Mouse (Mus musculus) testis, adult 2 months (tissue): Measurements from ENCODE around the gene Gm20390. TPM values are rescaled to one million over a fixed set of nuclear protein-coding genes. Genes with fewer than 3 reads are reported as not detected.
A peak's percentile ranks its signal among the peaks of the same experiment; 100 is the strongest.

Experiments used
- H3K27ac ChIP-seq: fragments of 200-500 bp; 2 replicates; pipeline ENCODE4 v1.5.1; 2012; ENCODE audit warnings: low read depth, low read length; ENCODE audit not compliant: control insufficient read depth, insufficient read depth
- H3K27me3 ChIP-seq: fragments of 200-500 bp; 2 replicates; pipeline ENCODE4 v1.6.1; 2012; ENCODE audit warnings: mild to moderate bottlenecking, low read length, moderate library complexity; ENCODE audit not compliant: control insufficient read depth, insufficient read depth
- H3K36me3 ChIP-seq: fragments of 200-500 bp; 2 replicates; pipeline ENCODE4 v1.6.1; 2012; ENCODE audit warnings: mild to moderate bottlenecking, low read length; ENCODE audit not compliant: control insufficient read depth, insufficient read depth
- H3K4me1 ChIP-seq: fragments of 200-500 bp; 2 replicates; pipeline ENCODE4 v1.6.1; 2012; ENCODE audit warnings: low read length; ENCODE audit not compliant: control insufficient read depth, insufficient read depth
- H3K4me3 ChIP-seq: fragments of 200-500 bp; 2 replicates; pipeline ENCODE4 v1.5.1; 2012; ENCODE audit warnings: low read depth, mild to moderate bottlenecking, low read length, moderate library complexity, mixed read lengths; ENCODE audit not compliant: control insufficient read depth
- CTCF ChIP-seq: fragments of 200-500 bp; IDR thresholded peaks from 2 replicates; pipeline ENCODE4 v1.5.1; 2012; ENCODE audit warnings: low read depth, mild to moderate bottlenecking, inconsistent platforms, low read length, moderate library complexity; ENCODE audit not compliant: control insufficient read depth, insufficient read depth, insufficient replicate concordance
- POLR2A ChIP-seq: fragments of 200-500 bp; IDR thresholded peaks from 2 replicates; pipeline ENCODE4 v1.6.1; 2012; ENCODE audit warnings: low read depth, mild to moderate bottlenecking, inconsistent platforms, low read length, moderate library complexity; ENCODE audit not compliant: control insufficient read depth
- polyA plus RNA-seq: library from polyadenylated mRNA; depleted of rRNA; stranded (reverse); fragments of >200 nt; gene quantifications from 2 replicates; pipeline ENCODE4 v1.2.3, GENCODE M21; 2012

Gm20390 gene
- polyA plus RNA-seq, 1 experiment: 17.1 TPM

DNA sequence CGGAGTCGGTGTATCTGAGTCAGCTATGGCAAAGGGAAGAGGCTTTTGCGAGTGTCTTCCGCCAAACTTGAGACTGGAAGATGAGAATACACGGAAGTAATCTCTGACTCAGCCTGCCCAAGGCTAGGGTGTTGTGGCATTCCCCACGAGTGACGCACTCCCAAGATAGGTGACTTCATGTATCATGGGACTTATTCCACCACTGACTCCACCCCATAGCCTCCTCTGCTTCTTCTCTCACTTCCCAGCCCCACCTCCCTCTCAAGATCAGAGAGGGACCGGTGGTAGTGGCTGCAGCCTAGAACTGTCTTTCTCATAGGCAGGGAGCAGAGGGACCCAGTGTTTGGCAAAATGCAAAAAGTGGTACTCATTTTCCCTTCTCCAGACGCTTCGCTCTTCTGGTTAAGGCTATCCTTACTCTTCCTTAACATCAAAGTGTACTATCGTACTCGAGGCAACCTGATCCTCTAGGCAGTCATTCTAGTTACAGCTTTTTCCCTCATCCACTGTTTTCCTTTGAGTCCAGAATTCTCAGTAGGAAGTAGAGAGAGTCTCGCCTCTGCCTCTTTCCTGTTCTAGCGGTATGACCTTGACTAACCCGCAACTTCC is 27.1 kb upstream of the Gm20390 start:
- no peaks in the 10 kb centered on the region; the same call in none of the 2 replicates for H3K36me3 ChIP-seq
- H3K27me3 ChIP-seq: no peaks in the 10 kb centered on the region
- H3K27ac ChIP-seq: peak overlapping the region; percentile 87
- H3K4me3 ChIP-seq: peak overlapping the region; percentile 86
- H3K4me1 ChIP-seq: no peaks in the 10 kb centered on the region
- TF ChIP-seq POLR2A (peak; percentile 52; the same call in 1 of the 2 replicates), CTCF (no peak)

DNA sequence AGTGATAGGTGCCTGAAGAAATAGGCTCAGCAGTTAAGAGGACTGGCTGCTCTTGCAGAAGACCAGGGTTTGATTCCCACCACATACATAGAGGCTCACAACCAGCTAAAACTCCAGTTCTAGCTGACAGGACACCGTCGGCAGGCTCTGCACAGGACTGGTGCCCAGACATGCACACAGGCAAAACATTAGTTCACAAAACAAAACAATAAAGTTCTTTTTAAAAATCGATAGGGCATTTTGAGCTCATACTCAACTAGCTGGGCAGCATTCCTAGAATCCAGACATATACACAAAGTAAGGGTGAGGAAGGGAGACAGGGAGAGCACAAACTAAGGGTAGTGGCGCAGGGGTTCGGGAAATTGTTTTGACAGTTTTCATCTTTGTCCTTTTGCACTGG is 26.4 kb upstream of the Gm20390 start:
- no peaks in the 10 kb centered on the region for H3K4me1 ChIP-seq
- peak overlapping the region; percentile 86 for H3K4me3 ChIP-seq
- no peaks in the 10 kb centered on the region for H3K27me3 ChIP-seq
- H3K36me3 ChIP-seq: no peaks in the 10 kb centered on the region; the same call in 1 of the 2 replicates
- peak overlapping the region; percentile 19; the same call in 1 of the 2 replicates for H3K27ac ChIP-seq
- TF ChIP-seq POLR2A (no peak), CTCF (no peak)

DNA sequence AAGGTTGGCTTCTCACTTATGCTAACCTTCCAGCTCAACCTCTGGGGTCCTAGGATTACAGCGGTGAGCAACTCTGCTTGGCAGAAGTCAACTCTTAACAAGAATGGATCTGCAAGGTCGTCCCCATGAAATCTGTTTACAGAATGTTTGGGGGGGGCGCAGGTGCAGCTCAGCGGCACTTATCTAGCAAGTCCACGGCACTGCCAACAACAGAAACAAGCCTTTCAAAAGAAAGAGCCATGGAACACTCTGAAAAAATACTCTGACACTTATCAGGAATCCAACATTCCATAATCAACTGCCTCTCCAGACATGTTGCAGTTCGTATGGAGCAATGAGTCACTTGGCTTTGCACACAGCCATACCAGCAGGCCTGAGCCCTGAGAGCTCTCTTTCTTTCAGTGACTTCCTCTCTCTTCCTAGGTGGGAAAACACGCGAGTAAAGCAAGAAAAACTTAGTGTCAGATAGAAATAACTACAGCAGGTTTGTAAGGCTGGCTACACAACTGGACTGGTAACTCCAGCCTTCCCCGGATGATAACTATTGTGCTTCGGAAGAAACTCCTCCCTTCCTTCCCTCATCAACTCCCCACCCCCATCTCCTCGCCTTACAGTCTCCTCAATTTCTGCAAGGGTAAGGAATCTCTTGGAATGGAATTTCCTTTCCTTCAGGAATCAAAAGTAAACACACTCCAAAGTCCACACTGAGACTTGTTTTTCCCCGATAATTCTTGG is 20.4 kb upstream of the Gm20390 start:
- TF ChIP-seq CTCF (no peak), POLR2A (no peak)
- Histone ChIP-seq H3K27ac (peak overlapping the region; percentile 26; the same call in 1 of the 2 replicates), H3K4me1 (peaks cover 10% of the 10 kb centered on the region), H3K4me3 (no peak overlapping the region), H3K27me3 (no peaks in the 10 kb centered on the region), H3K36me3 (no peaks in the 10 kb centered on the region)

DNA sequence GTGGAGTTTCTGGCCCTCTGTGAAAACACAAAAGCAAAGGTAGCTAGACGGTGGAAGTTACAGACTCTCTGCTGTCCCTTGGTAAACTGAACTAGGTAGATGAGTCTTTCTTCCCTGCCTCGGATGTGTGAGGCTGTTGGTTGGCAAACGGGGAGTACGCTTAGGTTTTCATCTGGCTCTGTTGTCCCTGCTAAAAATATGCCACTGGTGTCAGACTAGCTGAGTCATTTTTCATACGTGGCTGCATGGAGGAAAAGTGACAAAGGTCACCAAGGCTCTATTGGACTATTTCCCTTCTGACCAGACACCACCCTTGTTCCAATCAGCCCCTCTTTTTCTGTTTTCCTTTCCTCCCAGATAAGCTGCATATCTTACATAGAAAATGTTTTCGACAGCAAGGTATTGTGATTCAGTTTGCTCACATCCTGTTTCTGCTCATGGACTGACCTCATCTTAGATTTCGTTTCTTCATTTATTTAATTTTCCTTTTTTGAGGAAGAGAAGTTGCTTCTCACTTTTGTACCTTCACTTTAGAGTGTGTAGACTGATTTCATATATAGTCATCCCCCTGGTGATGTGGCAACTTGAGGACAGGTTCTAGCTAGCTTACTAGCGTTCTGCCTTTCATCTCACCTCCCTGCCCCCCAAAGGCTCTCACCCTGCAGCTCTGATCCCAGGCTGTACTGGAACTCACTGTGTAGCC is 19.7 kb upstream of the Gm20390 start:
- H3K4me3 ChIP-seq: no peak overlapping the region
- H3K4me1 ChIP-seq: peaks cover 14% of the 10 kb centered on the region
- no peaks in the 10 kb centered on the region for H3K27me3 ChIP-seq
- no peak overlapping the region; the same call in 1 of the 2 replicates for H3K27ac ChIP-seq
- no peaks in the 10 kb centered on the region for H3K36me3 ChIP-seq
- TF ChIP-seq CTCF: no peak
- no peak for TF ChIP-seq POLR2A

DNA sequence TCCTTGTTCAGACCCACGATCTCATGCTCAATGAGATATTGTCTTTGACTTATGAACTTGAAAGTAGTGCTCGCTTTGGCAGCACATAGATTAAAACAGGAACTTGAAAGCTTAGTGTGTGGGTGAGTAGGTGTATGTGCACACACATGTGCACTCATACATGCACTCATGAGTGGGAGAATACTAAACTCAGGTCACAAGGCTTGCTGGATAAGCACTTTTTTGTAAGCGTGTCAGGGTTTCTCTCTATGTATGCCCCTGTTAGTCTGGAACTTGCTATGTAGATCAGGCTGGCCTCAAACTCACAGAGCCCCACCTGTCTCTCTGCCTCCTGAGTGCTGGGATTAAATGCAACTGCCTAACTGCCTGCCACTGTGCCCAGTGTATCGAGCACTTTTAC is 18.9 kb upstream of the Gm20390 start:
- no peaks in the 10 kb centered on the region for H3K27me3 ChIP-seq
- H3K4me1 ChIP-seq: peaks cover 20% of the 10 kb centered on the region
- TF ChIP-seq CTCF (no peak), POLR2A (no peak)
- H3K4me3 ChIP-seq: no peak overlapping the region
- no peaks in the 10 kb centered on the region for H3K36me3 ChIP-seq
- H3K27ac ChIP-seq: no peak overlapping the region

DNA sequence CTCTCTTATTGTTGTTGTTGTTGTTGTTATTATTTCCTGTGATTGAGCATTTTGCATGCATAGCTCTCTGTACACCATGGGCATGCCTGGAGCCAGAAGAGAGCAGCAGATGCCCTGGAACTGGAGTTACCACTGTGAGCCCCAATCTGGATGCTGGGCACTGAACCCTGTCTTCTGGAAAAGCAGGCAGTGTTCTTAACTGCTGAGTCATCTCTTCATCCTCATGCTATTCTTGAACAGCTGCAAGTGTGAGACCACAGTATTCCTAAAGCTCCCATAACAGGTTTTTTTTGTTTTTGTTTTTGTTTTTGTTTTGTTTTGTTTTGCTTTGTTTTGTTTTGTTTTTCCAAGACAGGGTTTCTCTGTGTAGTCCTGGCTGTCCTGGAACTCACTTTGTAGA is 18.2 kb upstream of the Gm20390 start:
- TF ChIP-seq CTCF (no peak), POLR2A (no peak)
- peaks cover 22% of the 10 kb centered on the region for H3K4me1 ChIP-seq
- H3K4me3 ChIP-seq: no peak overlapping the region
- no peak overlapping the region for H3K27ac ChIP-seq
- no peaks in the 10 kb centered on the region for H3K36me3 ChIP-seq
- no peaks in the 10 kb centered on the region for H3K27me3 ChIP-seq

DNA sequence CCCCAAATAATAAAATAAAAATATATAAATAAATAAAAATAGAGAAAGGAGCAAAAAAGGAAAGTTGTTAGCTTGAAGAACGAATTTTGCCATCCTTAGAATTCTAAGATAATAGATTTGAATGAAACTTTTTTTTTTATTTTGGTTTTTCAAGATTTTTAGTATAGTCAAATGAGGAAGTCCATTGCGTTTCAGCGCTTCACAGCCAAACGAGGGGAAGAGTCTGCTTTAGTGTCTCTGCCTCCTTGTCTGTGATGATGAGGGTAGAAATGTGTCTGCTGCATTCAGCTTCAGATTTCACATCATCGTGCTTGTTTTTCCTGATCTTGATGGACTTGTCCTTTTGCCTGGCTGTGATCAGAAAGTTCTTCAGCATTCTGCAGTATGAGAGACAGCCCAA is 17.2 kb upstream of the Gm20390 start:
- H3K27me3 ChIP-seq: no peaks in the 10 kb centered on the region
- H3K4me3 ChIP-seq: no peak overlapping the region
- TF ChIP-seq CTCF (no peak), POLR2A (no peak)
- peaks cover 22% of the 10 kb centered on the region for H3K4me1 ChIP-seq
- no peak overlapping the region for H3K27ac ChIP-seq
- no peaks in the 10 kb centered on the region for H3K36me3 ChIP-seq
